Mouse (Mus musculus) stomach, embryonic 14.5 days (tissue): ENCODE results near the gene Saa3. TPM values are rescaled to one million over a fixed set of nuclear protein-coding genes. Genes with fewer than 3 reads are reported as not detected.
"Not testable (repeated sequence)": the region's sequence is repeated elsewhere in the genome, so short reads cannot be mapped to it uniquely, and the experiment has no call there.

Source experiments
- ATAC-seq: fragments of 200-750 bp; cut with Nextera tagmentation; 2 replicates; pipeline ENCODE4 v1.8.0; 2017; ENCODE audit warnings: low read depth, moderate TSS enrichment; ENCODE audit not compliant: insufficient number of reproducible peaks, insufficient read depth, low FRiP score
- H3K27ac ChIP-seq: fragments of 300-500 bp; sonication (generic); 2 replicates; pipeline ENCODE4 v1.5.1; 2014; ENCODE audit warnings: mild to moderate bottlenecking, low read length, moderate library complexity, mixed read lengths
- H3K27me3 ChIP-seq: fragments of 300-500 bp; sonication (generic); 2 replicates; pipeline ENCODE4 v1.6.1; 2014; ENCODE audit warnings: low read length, control low read depth, mixed read lengths; ENCODE audit not compliant: control insufficient read depth, insufficient read depth
- H3K36me3 ChIP-seq: fragments of 300-500 bp; sonication (generic); 2 replicates; pipeline ENCODE4 v1.6.1; 2014; ENCODE audit warnings: mild to moderate bottlenecking, control low read depth, low read length, moderate library complexity, mixed read lengths; ENCODE audit not compliant: control insufficient read depth, insufficient read depth
- H3K4me1 ChIP-seq: fragments of 300-500 bp; sonication (generic); 2 replicates; pipeline ENCODE4 v1.6.1; 2014; ENCODE audit warnings: low read length, control low read depth, mixed read lengths; ENCODE audit not compliant: control insufficient read depth, insufficient read depth
- H3K4me2 ChIP-seq: fragments of 300-500 bp; sonication (generic); replicated peaks from 2 replicates; pipeline ENCODE4 v1.6.1; 2014; ENCODE audit warnings: low read depth, low read length, control low read depth
- H3K4me3 ChIP-seq: fragments of 300-500 bp; sonication (generic); 2 replicates; pipeline ENCODE4 v1.5.1; 2014; ENCODE audit warnings: low read depth, low read length, control low read depth
- H3K9ac ChIP-seq: fragments of 300-500 bp; sonication (generic); replicated peaks from 2 replicates; pipeline ENCODE4 v1.6.1; 2014; ENCODE audit warnings: low read depth, mild to moderate bottlenecking, control low read depth, low read length, moderate library complexity, mixed read lengths
- H3K9me3 ChIP-seq: fragments of 300-500 bp; sonication (generic); 2 replicates; pipeline ENCODE4 v1.6.1; 2016; ENCODE audit warnings: low read depth, low read length, control low read depth; ENCODE audit not compliant: control insufficient read depth
- WGBS: fragments of 180-500 bp; shearing (Covaris S2); extraction: QIAGEN DNeasy Blood & Tissue Kit; methylation state at CpG from one replicate; pipeline ENCODE4 v1.1.7; 2014; 5-methylcytosine and 5-hydroxymethylcytosine counted together
- polyA plus RNA-seq: library from polyadenylated mRNA; unstranded; fragments of >200 nt; fragmentation: Nextera tagmentation; extraction: Ambion mirVana; gene quantifications from 2 replicates; pipeline ENCODE4 v1.2.1, GENCODE M21; 2014

The Saa3 gene
- polyA plus RNA-seq, 1 experiment from 2014 or later: not detected

DNA sequence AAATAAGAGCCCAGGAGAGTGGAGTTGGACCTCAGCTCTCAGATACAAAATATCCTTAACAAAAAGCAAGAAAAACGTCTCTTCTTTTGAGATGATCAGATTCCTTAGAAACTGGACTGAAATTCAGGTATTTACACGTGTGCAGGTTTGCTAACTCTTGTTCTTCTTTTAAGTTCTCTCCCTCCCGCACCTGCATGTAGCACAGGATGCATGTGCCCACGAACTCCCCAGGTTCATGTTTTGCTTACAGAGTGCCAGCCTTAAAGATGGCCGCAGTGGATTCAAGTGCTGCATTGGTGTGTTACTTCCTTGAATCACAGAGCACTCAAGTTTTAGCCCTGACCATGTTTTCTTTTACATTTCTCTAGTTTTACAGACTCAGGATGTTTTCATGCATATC lies 28.7 kb downstream of the Saa3 start:
- Histone ChIP-seq H3K4me2 (no peak overlapping the region), H3K27ac (no peak overlapping the region), H3K36me3 (peaks cover 22% of the 10 kb centered on the region), H3K4me1 (no peaks in the 10 kb centered on the region), H3K9me3 (no peaks in the 10 kb centered on the region), H3K27me3 (no peaks in the 10 kb centered on the region), H3K9ac (no peak overlapping the region), H3K4me3 (no peak overlapping the region)
- 80% methylated on average over 5 of the region's 5 CpGs for WGBS
- no peak for ATAC-seq

DNA sequence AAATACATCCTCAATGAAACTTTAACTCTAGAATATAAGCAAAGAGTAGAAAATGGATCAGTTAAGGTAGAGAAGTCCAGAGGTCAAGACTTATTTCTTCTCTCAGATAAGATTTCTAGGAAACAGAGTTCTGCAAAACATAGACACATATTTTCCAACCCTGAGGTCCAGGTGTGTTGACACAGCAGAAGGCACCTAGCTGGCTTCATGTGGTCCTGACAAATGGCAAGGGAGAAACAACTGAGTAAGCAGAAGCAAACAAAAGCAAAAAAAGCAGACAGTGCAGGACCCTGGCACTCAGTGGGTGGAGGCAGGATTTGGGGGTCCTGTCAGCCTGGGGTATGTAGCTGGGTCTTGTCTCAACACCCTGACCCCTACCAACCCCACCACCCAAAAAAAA lies 34.8 kb downstream of the Saa3 start:
- H3K27ac ChIP-seq: no peak overlapping the region
- H3K9ac ChIP-seq: no peak overlapping the region
- no peaks in the 10 kb centered on the region for H3K9me3 ChIP-seq
- H3K27me3 ChIP-seq: no peaks in the 10 kb centered on the region
- H3K4me2 ChIP-seq: no peak overlapping the region
- H3K4me3 ChIP-seq: no peak overlapping the region
- no peak for ATAC-seq
- no peaks in the 10 kb centered on the region for H3K36me3 ChIP-seq
- no peaks in the 10 kb centered on the region for H3K4me1 ChIP-seq

DNA sequence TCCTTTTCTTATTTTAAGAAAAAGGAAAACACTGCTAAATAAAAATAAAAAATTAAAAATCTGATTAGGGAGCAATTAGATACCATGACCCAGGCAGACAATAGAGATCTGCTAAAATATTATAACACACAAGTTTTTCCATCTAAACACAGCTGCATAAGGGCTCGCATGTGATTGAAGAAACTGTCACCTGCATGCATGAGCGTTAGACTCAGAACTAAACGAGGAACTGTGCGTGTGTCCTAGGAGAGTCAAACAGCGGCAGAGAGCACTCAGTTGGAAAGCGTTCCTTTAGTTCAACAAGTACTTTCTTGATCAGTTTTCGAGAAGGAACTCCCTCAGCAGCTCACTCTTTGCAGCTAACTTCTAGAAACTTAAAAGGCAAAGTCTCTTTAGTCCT lies 36.5 kb downstream of the Saa3 start:
- 76% methylated on average over 7 of the region's 7 CpGs for WGBS

DNA sequence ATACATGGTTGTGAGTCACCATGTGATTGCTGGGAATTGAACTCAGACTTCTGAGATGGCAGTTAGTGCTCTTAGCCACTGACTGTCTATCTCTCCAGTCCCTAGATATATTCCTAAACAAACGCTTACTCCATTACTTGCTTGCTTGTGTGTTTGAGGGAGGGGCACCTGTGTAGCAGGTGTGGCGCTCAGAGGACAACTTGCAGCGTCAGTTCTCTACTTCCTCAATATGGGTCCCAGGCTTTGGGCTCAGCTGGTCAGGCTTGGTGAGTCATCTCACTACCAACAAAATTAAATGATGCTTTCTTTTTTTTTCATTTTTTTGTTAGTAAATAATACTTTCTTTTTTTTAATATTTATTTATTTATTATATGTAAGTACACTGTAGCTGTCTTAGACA lies 37.1 kb downstream of the Saa3 start:
- no peak for ATAC-seq
- Histone ChIP-seq H3K36me3 (no peaks in the 10 kb centered on the region), H3K4me2 (no peak overlapping the region), H3K4me1 (no peaks in the 10 kb centered on the region), H3K9me3 (no peaks in the 10 kb centered on the region), H3K27me3 (no peaks in the 10 kb centered on the region), H3K4me3 (no peak overlapping the region), H3K9ac (no peak overlapping the region), H3K27ac (no peak overlapping the region)
- 65% methylated on average over 3 of the region's 3 CpGs for WGBS

More for the DNA sequence above, 36.5 kb downstream of the Saa3 start:
- not testable (repeated sequence) for H3K27ac ChIP-seq, ATAC-seq, H3K4me3 ChIP-seq, H3K4me1 ChIP-seq, H3K36me3 ChIP-seq, H3K9ac ChIP-seq, H3K27me3 ChIP-seq, H3K4me2 ChIP-seq, H3K9me3 ChIP-seq

DNA sequence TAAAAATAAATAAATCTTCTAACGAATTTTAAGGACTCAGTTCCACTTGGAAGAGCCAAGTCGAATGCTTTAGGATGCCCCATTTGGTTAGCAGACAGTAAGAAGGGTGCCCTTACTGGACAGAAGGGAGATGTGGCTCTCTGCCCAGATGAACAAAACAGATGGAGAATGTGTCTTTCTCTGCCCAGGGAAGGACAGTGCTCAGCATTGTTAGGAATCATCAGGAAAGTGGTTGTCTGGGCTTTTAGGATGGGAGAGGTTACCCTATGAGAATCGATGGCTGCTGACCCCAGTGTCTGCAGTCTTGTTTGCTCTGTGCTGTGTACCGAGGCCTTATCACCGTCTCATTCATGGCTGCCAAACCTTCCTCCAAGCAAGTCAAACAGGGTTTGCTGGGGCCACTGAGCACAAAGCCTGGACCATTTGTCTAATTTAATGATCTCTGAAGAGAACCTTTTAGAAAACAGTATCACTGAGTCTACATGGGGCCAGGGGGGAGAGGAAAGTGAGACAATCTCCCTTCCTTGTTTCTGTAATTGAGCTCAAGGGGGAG lies 38.6 kb downstream of the Saa3 start:
- Histone ChIP-seq H3K4me2 (no peak overlapping the region), H3K4me1 (no peaks in the 10 kb centered on the region), H3K27ac (no peak overlapping the region), H3K9ac (no peak overlapping the region), H3K27me3 (no peaks in the 10 kb centered on the region), H3K9me3 (no peaks in the 10 kb centered on the region), H3K4me3 (no peak overlapping the region), H3K36me3 (no peaks in the 10 kb centered on the region)
- ATAC-seq: no peak
- 48% methylated on average over 5 of the region's 5 CpGs for WGBS

DNA sequence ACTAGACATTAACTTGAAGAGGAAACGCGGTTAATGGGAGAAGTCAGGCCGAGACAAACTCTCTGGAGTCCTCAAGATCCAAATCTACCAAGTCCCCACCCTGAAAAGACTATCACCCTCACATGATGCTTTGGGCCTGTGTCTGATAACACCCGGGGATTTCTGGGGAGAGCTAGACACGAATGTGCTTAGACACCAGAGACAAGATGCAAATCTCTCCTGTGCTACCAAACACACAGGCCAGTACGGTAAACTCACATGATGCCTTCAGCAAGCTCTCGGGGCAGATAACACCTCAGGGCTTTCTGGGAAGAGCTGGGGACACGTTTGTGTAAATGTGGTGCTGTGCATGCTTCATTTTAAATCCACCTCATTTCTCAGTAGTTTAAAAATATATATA lies 39.6 kb downstream of the Saa3 start:
- Histone ChIP-seq H3K9me3 (no peaks in the 10 kb centered on the region), H3K36me3 (no peaks in the 10 kb centered on the region), H3K9ac (no peak overlapping the region), H3K27ac (no peak overlapping the region), H3K4me2 (no peak overlapping the region), H3K27me3 (no peaks in the 10 kb centered on the region), H3K4me1 (no peaks in the 10 kb centered on the region), H3K4me3 (no peak overlapping the region)
- 73% methylated on average over 8 of the region's 8 CpGs for WGBS
- no peak for ATAC-seq

DNA sequence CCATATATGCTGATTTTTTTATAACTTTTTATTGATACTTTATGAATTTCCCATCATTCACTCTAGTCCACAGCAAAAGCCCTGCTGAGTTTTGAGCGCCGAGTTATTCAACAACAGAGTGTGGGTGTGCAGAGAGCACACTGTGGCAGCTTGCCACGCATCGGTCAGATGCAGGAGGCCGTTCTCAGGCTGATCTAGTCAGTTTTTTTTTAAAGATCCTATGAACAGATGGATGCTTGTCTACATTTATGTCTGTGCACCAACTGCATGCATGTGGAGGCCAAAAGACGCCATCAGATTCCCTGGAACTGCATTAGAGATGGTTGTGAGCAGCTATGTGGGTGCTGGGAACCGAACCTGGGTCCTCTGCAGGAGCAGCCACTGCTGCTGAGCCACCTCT lies 40.4 kb downstream of the Saa3 start:
- Histone ChIP-seq H3K9me3 (no peaks in the 10 kb centered on the region), H3K4me2 (no peak overlapping the region), H3K4me3 (no peak overlapping the region), H3K27me3 (no peaks in the 10 kb centered on the region), H3K9ac (no peak overlapping the region), H3K27ac (no peak overlapping the region), H3K36me3 (no peaks in the 10 kb centered on the region), H3K4me1 (no peaks in the 10 kb centered on the region)
- 89% methylated on average over 7 of the region's 7 CpGs for WGBS
- ATAC-seq: no peak

DNA sequence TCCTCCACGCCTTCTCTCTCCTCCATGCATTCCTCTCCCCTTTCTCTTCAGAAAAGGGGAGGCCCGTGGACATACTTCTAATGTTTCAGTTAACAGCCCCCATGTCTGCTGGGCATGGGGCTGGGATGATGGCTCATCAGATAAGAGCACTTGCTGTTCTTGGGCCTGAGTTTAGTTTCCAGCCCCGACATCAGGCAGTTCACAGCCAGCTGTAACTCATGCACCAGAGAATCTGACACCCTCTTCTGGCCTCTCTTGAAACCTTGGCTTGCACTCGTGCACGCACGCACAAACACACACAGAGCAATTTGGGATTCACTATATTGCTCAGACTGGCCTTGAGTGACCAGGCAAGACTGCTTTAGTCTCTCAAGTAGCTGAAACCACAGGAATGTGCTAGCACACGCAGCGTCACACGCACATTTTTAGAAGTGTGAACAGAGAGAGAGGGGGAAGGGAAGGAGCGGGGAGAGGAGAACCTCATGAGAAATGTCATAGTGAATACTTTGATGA lies 43.3 kb downstream of the Saa3 start, which contains the start of gene Tph1:
Tph1 (minus strand) TSS at position 378 of the 513 bp plus-strand sequence.
- Histone ChIP-seq H3K27ac (no peak within 1 kb of the TSS), H3K4me3 (no peak within 1 kb of the TSS), H3K4me2 (no peak within 1 kb of the TSS), H3K36me3 (no peaks in the 10 kb centered on the region), H3K27me3 (no peaks in the 10 kb centered on the region), H3K4me1 (0 out of 2 replicates have a peak, but pooled peaks cover 3% of the 10 kb centered on the region), H3K9me3 (no peaks in the 10 kb centered on the region), H3K9ac (no peak within 1 kb of the TSS)
- ATAC-seq: no peak
- WGBS: 37% methylated on average over 10 of the region's 10 CpGs

DNA sequence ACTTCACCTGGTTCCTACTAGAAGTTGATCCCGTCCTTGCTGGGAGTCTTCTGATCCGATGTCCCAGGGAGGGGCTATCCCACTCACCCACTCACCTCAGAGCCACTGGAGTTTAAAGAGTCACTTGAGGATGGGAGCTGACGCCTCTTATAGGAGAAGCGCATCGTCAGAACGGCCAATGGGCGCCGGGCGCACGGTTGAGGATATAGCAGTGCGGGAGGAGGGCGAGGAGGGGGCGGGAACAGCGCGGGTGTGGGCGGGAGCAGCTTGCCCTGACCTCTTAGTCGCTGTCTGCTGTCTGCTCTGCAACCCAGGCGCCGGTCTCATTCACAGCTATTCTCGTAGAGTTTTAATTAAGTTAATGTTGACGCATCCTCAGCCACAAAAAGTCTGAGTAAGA lies 48.2 kb downstream of the Saa3 start:
- H3K27me3 ChIP-seq: no peaks in the 10 kb centered on the region
- H3K4me1 ChIP-seq: 0 out of 2 replicates have a peak, but pooled peaks cover 4% of the 10 kb centered on the region
- no peak overlapping the region for H3K4me3 ChIP-seq
- ATAC-seq: peak; percentile 46; the same call in 1 of the 2 replicates
- H3K4me2 ChIP-seq: peak overlapping the region; percentile 23; the same call in 1 of the 2 replicates
- under 1% methylated on average over 21 of the region's 21 CpGs for WGBS
- no peak overlapping the region for H3K9ac ChIP-seq
- no peaks in the 10 kb centered on the region for H3K36me3 ChIP-seq
- H3K27ac ChIP-seq: no peak overlapping the region
- H3K9me3 ChIP-seq: no peaks in the 10 kb centered on the region
